Mouse (Mus musculus) layer of hippocampus, postnatal 10 days (tissue): Measurements from ENCODE around the gene Cacnb1. TPM values are rescaled to one million over a fixed set of nuclear protein-coding genes. Genes with fewer than 3 reads are reported as not detected.

Source experiments
- DNase-seq, 2 experiments: peaks; one replicate each; pipeline ENCODE4 v3.0.0; 2021; ENCODE audit warnings: low spot score in 2 of 2
- total RNA-seq, 2 experiments: library from RNA; stranded (reverse); gene quantifications; 2 replicates each; pipeline ENCODE4 v1.2.3; 2021

Cacnb1 gene
- total RNA-seq, 2 experiments from 2014 or later: 118 TPM

DNA sequence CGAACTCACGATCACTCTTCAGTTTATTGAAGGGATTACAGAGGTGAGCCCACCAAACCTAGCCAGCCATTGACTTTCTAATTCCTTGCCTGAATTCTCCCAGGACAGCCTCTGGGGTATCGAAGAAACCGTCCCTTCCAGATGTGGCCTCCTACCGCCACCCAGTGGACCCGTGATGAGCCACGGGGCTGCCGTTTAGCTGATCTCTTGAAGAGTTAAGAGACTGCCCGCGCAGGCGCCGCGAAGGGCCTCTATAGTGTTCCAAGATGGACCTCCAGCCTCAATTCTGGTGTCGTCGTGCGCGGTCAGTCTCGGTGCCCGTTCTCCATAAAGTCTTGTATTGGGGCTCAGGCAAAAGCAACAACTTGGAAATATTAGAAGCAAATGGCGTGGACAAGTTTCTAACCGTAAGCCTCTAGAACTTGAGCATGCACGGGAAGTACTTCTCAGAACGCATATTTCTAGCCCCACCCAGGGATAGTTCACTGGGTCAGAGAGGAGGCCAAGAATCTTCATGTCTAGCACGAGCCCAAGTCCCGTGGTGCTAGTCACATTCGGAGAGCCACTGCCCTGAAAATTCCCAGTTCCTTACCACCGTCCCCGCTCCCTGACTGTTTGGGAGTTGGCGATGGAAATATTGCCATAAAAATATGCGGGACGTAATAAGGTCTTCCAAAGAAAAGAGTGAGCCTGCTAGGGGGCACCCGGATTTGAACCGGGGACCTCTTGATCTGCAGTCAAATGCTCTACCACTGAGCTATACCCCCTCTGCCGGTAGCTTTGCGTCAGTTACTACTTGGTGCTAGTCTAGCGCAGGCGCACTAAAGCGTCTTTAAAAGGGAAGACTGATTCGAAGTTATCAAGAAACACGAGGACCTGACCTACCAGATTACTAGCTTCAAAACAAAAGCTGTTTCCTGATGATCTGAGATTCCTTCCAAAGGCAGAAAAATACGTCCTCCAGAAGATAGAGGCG is 35.0 kb downstream of the Cacnb1 start:
- DNase-seq: peak; percentile 97 to 98

DNA sequence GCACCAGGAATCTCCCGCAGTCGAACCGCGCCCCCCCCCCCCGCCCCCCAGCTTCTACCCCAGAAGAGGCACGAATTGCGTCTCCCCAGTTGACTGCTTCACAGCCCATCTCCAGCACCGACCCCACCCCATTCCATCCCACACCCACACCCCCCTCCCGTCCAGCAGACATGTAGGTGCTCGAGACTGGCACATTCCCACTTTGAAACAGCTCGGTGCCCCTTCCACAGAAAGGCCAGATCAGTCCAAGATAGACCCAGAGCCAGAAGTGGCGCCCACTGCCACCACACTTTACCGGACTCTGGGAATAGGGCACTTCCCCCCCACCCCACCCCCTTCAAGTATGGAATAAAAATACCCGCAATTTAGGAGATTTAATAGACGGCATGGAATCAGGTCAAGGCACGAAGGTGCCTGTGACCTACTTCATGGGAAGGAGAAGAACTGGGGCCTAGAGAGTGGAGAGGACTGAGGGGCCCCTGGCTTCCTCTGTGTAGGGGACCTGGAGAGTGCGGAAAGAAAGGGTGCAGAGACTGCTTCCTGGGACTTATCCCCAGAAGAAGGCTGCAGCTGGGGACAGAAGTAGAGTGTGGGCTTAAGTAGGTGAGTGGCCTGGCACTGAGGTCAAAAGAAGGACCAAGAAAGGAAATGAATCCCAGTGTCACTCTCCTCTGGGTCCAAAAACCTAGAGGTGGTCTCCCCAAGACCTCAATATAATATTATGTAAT is 35.9 kb downstream of the Cacnb1 start:
- no peak for DNase-seq

DNA sequence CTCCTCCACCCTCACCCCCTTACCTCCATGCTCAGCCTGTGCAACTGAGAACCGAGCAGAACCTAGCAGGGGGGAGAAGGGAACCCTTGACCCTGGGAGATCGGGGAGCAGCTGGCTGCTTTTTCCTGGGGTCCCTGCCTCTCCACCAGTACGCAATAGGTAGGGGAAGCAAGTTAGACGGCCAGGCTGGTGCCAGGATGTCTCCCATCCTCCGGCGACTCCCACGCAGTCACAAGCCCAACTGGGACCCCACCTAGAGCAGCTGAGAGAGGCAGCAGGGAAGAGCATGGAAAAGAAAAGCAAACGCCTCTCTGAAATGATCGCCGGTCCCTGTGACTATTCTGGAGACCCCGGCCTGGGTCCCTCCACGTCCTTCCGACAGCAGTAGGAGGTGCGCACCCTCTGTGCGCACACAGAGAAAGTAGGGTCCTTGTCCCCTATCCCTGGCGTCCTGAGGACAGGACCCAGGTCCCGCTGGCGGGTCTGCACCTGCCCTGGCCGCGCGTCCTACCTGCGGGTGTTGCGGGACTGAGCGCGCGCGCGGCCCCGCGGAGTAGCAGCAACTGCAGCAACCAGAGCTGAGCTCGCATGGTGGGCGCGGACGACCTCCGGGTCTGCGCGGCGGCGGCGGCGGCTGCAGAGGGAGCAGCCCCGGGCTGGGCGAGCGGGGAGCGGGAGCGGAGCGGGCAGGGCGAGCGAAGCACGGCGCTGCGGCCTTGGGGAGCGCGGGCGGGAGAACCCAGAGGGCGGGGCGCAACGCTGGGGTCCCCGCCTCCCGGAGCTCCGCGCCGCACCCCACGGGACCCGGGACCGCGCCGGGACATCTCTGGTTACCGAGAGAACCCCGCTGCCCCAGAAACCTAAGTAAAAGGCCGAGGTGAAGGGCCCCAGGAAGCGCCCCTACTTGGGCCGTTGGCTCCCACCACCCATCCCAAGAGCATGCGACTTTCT is 36.8 kb downstream of the Cacnb1 start, which contains the start of gene Plxdc1:
Gene Plxdc1, minus strand, starts transcription at position 718 of the 951 bp plus-strand sequence.
- DNase-seq: peak; percentile 34 to 53

DNA sequence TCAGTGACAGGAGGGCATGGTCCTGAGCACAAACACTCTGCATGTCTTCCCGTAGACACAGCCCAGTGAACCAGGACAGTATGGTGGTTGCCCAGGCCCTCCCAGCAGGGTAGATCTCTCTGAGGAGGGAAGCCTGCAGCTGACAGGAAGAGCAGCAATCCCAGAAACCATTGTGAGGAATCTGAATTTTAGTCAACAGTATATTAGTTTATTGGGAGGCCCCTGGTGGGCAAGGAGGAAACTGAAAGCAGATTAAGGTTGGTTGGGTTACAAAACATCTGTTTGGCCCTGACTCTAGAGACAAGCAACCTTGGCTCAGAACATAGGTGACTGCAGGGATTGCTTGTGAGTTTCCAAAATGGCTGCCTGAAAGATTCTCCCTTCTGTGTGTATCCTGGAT is 38.9 kb downstream of the Cacnb1 start:
- DNase-seq: no peak

DNA sequence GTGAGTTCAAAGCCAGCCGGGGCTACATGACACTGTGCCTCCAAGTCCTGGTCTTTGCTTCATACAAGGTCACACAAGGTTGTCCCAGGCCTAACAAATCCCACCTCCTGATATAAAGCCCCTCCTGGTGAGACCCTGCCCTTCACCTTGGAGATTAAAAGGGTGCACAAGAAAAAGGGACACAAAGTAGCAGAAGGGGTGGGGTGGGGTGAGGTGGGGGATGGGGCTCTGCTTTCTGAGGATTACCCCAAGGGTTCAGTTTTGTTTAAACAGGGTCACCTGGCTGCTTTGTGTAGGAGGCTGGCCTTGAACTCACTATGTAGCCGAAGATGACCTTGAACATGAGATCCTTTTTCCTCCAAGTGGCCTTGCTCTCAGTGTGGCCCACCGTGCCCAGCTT is 39.3 kb downstream of the Cacnb1 start:
- DNase-seq: no peak

DNA sequence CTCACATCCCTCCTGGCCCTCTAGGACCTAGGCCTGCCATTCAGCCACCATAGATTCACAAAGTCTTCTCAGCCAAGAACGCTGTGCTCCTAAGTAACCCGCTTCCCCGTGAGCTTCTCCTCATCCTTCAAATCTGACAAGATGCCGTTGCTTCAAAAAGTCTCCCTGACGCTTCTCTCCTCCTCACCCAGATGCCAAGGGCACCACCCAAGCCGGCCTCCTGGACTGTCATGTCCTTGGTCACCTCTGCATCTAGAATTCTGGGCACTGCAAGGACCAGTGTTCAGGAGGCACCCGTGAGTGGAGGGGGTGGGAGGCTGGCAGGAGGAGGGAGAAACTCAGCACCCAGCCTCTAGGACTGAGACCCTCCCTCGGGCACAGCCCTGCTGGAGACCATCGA is 40.1 kb downstream of the Cacnb1 start:
- no peak for DNase-seq

DNA sequence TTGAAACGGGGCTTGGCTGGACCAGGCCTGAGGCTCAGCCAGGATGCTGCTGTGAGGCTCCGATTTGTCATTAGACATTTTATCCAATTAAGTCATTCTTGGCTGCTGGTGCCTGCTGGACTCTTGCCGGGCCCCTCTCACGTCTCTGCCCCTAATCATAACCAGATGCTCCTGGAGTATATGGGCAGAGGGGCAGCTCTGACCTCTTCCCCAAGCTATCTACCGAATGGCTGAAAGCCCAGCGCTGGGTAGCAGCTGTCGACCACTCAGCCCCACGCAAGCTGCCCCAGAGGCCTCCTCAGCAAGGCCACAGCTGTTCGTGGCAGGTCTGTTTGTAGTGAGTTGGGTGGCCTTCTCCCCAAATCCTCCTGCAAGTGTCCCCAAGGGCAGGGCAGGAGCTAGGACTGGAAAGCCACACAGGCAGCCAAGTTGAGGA is 42.3 kb downstream of the Cacnb1 start:
- DNase-seq: no peak

DNA sequence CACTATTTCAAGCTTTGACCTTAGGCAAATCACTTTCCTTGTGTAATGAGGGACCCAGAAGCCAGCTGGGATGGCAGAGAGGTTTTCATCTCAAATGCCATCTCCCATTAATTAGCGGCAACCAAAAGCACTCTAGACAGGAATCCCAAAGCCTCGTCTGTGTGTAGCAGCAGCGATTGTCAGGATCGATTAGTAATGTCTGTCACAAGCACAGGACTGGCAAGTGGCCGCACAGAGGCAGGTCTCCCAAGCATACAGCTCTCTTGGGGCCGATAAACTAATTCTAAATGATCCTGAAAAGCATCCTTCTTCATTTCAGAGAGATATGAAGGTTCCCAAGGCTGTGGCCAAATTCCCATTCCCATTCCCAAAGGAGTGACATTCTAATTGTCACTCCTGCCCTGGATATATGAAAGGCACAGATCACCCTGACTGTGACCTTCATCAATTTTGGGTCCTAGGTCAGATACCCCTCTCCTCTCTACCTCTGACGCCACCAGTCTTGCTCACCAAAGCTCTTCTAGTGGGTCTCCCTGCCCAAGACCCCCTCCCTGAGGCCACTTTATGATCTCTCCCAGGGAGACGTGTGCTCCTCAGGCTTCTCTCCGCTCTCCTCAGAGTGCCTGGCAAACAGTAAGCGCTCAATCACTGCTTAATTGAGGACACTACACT is 42.9 kb downstream of the Cacnb1 start:
- DNase-seq: no peak

DNA sequence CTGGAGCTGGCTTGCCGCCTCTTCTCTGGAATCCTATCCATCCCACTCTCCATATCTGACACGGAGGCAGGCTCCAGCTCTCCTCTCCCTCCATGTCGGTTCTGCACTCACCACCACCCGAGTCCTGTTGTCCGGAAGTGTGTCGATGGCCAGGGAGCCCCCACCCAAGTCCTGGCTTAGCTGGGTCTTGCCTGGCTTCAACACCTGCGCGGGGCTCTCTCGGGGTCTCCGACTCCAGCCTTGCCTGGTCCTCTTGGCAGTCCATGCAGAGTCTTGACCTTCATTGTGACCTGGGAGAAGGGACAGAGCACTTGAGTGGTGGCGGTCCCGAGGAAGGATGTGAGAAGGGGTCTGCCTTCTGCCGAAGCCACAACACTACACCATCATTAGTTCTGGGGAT is 44.4 kb downstream of the Cacnb1 start:
- DNase-seq: no peak

DNA sequence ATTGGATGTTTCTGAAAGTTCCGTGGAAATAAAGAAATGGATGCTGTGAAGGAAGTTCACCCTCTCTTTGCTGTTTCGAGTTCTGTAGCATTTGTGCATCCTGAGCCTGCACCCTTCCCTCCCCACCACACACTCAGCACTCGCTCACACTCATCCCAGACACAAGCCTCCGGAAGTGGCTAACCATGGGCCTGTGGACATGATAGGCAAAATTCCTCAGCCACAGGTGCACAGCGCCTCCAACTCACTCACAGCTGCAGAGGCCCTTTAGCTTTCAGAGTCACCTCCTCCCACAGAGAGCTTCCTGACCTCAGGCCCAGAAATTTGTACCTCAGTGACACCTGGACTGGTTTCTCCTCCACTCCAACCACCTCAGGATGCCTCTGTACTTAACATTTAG is 45.0 kb downstream of the Cacnb1 start:
- no peak for DNase-seq

DNA sequence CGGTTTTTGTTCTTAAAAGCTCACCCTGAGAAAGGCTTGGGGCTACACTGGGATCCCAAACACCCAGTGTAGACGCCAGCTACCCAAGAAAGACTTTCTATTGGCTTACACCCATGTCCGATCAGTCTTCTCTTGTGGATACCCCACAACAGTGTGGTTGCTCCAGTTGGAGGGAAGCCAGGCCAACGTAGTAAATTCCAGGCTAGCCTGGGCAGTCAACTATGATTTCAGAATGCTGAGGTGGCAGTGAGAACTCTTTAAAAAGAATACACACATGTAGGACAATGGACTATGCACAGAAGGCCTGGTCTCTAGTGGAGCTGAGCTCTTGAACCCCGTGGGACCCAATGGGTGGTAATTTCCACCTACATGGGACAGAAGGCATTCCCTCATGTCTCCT is 48.1 kb downstream of the Cacnb1 start:
- DNase-seq: no peak

DNA sequence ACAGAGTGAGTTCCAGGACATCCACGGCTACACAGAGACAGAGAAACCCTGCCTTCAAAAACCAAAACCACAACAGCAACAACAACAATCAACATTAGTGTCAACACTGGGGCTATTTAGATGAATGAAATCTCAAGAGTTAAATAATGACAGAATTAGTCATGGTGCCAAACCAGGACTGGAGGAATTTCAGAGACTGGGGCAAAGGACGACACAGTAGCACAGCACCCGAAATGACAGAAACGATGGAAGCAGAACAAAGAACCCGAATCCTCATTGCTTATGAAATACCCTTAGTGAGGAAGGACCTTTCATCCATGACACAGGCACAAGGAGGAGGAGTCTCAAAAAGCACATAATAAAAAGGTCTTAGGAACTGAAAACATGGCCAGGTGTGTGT is 48.7 kb downstream of the Cacnb1 start:
- no peak for DNase-seq

DNA sequence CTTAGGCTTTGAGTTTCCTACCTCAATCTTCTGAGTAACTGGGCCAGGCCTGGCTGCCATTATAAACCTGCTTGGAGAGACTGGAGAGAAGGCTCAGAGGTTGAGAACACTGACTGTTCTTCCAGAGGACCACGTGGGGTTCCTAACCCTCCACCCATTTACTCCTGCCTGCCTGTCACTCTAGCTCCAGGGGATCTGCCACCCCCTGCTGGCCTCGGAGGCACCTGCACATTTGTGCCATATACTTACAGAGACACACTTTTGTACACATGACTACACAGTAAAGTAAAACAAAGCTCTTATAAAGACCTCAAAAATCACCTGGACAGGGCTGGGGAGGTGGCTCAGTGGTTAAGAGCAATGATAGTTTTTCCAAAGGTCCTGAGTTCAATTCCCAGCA is 50.4 kb downstream of the Cacnb1 start:
- no peak for DNase-seq

DNA sequence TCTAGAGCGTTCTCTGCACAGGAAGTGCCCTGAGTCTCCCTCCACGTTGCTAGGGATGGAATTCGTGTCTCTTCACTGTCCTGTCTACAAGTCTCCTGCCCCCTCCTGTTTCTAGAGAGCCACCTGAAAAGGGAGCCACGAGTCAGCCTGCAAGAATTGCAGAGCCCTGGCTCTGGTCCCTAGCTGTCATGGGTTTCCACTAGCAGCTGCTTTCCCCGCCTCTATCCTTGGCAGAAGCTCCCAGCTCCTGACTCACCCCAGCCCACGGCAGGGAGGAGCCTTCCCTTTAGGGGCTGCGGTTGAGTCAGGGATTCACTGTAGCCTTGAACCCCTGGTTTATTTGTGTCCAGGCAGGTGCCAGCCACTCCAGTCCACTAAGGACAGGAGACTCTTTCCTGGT is 51.6 kb downstream of the Cacnb1 start:
- peak; percentile 64 to 76 for DNase-seq

DNA sequence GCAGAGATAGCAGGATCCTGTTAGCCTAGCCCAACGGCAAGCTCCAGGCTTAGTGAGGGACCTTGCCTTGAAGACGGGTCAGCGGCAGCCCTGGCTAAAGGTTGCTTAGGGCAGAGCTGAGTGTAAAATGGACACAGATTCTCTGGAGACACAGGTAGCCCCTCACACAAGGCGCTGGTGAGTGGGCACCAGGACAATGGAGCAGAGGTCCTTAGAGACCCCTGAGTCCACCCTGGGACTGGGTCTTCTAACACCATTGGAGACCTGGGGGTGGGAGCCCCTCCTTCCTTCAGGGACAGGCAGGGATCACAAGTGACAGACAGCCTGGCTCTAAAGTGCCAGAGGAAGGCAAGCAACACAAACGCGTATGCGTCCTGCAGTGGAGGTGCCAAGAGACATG is 52.1 kb downstream of the Cacnb1 start:
- no peak for DNase-seq

DNA sequence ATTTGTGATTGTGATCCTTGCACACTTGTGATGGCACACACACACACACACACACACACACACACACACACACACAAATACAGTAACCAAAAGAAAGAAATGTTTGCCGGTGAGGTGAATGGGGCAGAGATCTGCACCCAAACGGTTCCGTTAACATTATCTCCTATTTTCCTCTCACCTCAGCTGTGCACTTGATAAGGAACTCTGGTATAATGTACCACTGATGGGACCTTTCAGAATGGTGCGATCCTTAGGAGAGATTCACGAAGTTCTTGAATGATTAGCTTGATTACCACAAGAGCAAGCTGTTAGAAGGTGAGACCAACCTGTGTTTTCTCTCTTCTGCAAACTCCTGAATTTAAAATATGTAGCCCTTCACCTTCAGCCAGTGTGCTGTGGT is 54.4 kb downstream of the Cacnb1 start:
- DNase-seq: no peak

DNA sequence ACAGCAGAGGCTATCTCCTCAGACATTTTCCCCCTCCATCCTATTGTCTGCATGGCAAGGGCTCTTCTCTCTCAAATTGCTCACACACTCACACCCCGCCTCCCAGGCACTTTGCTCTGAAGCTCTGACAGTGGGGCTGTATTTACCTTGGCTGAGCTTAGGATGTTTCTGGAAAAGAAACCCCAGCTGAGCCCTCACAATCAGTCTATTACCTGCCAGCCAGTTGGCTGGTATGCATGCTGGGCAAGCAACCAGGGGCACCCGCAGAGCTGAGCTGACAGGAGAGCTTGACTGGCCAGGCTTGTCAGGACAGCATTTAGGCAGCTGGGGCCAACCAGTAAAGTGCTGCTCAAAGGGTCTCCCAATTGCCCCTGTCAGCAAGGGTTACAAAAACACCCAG is 55.7 kb downstream of the Cacnb1 start:
- DNase-seq: no peak

DNA sequence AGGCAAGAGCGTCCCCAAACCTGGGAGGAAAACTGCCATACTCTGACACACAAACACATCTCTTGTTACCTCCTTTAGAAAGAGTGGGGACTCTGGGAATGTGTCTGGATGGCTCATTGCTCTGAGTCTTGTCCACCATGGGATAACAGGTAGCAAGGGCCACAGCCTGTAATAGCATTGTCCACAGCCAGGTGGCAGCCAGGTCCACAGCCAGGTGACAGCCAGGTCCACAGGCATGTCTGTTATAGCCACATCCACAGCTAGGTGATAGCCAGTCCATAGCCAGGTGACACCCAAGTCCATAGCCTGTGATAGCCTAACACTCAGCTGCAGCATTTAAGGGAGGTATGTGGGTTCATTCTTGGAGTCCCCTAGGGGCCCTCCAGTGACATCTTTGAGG is 61.9 kb downstream of the Cacnb1 start:
- DNase-seq: no peak

DNA sequence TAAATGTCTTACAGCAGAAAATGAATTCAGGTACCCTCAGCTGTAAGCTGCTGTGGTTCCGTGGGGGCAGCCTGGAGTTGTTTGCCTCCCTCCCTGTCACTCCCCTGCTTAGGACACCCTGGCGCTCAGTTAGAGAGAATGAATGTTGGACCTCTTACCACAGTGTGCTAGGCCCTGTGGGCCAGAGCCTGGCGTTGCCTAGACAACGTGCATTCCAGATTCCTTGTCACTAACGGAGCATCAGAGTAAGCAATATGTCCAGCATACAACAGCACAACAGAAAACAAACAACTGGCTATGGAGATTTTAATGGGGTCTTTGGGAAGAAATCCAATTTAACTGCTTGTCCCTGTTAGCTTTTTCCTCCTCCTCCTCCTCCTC is 63.5 kb downstream of the Cacnb1 start:
- DNase-seq: no peak

DNA sequence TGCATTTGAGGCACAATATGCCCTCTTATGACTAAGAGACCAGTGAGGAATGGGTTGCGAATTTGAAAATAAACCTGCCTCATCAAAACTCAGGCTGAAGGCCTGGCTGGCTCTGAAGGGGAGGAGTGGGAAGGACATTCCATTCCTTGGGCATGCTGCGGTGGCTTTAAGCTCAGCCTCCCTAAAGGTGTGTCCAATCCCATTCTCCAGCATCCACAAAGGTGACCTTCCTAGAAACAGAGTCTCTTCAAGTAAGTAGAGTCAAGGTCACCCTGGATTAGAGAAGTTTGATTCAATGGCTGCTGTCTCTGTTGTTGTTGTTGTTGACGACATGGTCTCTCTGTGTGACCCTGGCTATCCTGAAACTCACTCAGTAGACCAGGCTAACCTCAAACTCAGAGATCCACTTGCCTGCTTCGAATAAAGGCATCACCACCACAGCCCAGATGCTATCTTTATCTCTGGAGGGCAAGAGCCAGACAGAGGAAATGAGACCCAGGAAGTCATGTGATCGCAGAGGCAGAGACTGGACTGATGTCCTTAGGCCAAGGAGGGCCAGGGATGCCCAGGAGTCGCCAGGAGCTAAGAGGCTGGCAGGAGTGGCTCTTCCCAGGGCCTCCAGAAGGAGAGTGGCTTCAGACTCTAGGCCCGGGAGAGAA is 64.1 kb downstream of the Cacnb1 start:
- no peak for DNase-seq
